Mouse (Mus musculus) Muller cell, postnatal 12 days (primary cell): ENCODE measurements around the gene Atxn7l3.
A peak's percentile ranks its signal among the peaks of the same experiment; 100 is the strongest.
"Not testable (repeated sequence)": the region's sequence is repeated elsewhere in the genome, so short reads cannot be mapped to it uniquely, and the experiment has no call there.

Experiments used
- DNase-seq: peaks from one replicate; pipeline ENCODE4 v3.0.0-alpha.2; 2015; ENCODE audit errors: inconsistent ontology term

Gene Atxn7l3

DNA sequence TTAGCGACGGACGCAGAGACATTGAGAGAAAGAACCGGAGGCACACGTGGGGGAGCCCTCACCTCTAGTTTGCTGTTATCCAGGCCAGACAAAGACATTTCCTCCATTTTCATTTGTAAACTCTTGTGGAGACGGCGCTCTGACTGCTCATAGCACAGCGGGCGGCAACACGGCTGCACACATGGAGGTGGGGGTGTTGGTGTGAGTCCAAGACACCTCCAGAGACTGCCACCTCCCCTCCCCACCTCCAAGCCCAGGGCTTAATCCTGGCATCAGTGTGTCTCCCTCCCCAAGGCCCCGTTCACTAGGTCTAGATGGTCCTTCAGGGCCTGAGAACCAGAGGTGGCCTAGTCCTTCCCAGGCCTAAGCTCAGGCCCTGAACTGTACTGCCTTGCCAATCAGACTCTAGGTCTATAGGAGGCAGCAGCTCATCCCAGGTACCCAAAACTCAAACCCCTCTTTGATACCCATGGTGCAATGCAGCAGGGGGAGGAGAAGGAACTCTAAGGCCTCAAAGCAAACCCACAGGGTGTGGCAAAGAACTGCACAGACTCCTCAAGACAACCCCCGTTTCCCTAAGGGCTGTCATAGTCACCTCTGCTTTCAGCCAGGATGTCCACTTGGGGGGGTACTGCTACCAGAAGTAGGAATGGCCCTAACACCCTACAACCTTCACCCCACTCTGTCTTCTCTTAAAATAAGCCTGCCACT lies 1.4 kb downstream of the Atxn7l3 start:
- DNase-seq = peak; percentile 28

DNA sequence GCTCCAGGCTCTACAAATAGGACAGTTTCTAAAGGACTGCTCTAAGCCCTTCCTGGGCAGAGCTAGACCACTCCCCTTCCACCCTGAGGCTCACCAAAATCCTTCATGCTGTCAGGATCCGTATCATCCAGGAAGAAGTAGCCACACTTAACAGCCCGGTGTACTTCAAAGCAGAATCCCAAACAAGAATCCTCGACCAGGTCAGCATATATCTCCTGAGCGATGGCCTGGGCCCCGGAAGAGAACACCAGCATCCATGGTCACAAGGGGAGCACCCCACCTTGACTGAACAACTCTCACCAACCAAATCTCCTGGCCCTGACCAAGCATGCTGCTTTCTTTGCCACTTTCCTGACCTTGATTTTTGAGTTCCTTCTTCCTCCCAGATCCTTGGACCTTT lies 2.0 kb downstream of the Atxn7l3 start:
- DNase-seq = no peak

DNA sequence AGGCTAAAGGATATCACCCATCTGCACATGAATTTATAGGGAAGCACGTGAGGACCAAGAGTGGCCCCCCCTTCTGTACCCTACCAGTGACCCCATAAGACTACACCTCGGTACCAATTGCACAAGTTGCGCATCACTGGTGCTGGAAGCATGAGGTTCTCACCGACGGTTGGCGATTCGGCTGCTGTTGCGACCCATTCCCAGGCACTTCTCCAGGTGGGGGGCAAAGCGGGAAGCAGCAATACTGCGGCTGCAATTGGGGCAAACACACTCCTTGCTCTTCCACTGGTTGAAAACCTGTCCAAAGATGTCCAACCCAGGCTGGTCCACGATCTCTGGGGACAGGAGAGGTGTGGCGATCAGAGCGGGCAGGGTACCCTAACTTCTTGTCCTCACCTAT lies 2.5 kb downstream of the Atxn7l3 start:
- no peak for DNase-seq

- no peak for DNase-seq
These were observed 5.3 kb downstream of the Atxn7l3 start for GRCm38 (mm10) chr11:102291051-102291535.

DNA sequence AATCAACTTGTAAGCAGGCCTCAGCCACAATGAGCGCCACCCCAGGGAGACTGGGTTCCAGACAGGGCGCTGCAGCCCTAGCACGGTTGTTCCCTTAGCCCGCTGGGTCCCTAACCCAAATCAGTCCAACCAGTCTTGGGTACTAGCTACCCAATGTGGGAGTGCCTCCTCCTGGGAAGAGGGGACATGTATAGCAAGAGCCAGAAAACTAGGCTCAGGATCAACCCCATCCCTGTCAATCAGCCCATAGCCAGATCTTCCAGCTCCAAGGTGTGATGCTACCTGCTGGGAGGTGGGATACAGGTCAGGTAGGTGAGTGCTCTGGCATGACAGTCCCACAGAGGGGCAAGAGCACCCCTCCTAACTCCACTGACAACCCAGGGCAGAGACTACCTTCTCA lies 6.3 kb downstream of the Atxn7l3 start:
- no peak for DNase-seq

GRCm38 (mm10) chr11:102289511-102290100 lies 6.8 kb downstream of the Atxn7l3 start:
- DNase-seq = no peak

DNA sequence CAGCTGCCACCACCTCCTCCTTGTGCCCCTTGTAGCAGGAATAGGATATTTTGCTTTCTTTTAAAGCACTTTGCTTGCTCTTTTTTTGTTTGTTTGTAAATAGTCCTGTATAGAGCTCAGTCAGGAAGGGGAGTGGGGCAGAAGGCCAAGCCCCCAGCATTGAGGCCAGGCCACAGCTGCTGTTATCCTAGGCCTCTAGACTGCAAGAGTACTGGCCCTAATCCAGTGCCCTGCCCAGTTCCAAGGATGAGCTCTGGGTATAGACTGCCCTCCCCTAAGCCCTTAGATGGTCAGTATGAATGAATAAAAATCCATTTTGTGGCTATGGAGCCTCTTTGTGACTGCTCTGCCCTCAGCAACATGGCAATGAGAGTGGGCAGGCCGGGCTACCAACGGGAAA lies 7.5 kb downstream of the Atxn7l3 start:
- no peak for DNase-seq

DNA sequence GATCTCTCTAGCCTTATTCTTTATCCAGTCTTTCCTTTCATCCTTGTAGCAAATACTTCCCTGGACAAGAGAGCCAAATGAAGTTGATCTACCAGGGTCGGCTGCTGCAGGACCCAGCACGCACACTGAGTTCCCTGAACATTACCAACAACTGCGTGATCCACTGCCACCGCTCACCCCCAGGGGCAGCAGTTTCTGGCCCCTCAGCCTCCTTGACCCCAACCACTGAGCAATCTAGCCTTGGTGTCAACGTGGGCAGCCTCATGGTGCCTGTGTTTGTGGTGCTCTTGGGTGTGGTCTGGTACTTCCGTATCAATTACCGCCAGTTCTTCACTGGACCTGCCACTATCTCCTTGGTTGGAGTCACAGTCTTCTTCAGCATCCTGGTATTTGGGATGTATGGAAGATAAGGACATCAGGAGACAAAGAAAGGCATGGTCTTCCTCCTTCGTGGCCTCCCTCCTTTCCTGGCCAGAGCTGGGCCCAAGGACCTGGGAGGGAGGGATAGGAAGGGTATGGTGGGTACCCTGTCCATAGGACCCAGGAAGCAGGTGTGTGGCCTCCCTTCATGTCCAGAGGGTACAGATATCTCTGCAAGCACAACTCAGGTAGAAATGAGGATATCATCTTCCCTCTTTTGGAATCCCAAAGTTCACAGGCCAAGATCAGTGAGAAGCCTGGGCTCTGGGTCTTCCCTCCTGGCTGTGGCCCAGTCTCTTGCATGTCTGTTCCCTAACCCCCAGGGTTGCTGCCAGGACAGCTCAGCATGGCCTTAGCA lies 8.2 kb downstream of the Atxn7l3 start:
- DNase-seq = no peak

- no peak for DNase-seq
These were observed 8.9 kb downstream of the Atxn7l3 start for GRCm38 (mm10) chr11:102287485-102287884.

DNA sequence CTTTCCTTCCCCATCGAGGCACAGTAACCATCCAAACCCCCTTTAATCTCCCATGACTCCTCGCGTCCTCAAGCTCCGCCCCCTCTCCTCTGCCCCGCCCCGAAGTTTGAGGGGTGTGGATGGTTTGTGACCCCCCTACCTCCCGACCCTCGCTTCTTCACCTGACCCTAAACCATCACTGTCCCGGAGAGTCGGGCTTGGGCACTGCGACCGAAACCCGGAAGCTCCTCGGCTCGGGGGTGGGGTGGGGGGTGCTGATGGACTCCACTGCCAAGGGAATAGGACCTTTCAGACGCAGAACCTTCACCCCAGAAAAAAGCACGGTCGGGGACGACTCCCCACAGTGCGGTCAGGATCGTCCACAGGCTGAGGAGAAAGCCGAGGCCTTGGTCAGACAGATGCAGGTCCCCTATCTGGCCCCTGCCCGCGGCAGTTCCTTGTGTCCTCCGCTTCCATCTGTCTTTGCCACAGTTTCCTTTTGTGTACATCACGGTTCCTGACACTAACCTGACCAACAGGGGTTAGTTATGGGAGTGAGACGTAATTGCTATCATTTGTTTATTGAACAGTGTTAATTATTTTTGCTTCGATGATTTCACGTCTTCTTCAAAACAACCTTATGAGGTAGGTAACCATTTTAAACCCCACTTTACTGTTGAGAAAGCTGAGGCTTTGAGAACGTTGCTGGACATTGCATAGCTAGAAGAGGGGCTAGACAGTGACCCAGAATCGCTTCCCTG lies 11.2 kb downstream of the Atxn7l3 start:
- no peak for DNase-seq

DNA sequence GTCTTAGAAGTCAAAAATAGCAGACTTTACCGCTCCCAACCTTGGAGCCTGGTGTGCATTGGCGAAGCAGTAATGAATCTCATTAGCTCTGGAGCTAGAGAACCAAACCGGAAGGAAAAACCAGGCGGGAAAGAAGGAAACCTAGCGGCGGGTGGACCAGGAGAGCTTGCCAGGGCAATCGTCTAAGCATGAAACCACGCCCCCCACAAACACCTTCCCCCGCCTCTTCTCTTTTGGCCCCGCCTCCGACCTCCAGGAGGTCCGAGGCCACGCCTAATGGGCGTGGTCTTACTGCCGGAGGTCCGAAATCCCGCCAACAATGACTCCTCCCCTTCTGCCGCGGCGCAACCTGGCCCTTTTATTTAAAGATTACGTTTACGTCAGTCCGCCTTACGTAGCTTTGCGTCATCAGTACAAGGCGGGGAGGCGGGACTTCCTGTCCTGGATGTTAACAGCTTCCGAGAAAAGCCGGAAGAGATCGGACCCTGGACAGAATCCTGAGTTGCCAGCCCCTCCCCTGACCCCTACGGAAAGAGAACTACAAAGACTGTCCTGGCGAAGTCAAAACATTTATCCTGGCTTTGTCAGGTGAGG lies 11.8 kb downstream of the Atxn7l3 start, which contains the start of gene Tmub2:
Gene Tmub2, plus strand, starts transcription at position 431 of the 594 bp plus-strand sequence.
- peak; percentile 98 for DNase-seq

DNA sequence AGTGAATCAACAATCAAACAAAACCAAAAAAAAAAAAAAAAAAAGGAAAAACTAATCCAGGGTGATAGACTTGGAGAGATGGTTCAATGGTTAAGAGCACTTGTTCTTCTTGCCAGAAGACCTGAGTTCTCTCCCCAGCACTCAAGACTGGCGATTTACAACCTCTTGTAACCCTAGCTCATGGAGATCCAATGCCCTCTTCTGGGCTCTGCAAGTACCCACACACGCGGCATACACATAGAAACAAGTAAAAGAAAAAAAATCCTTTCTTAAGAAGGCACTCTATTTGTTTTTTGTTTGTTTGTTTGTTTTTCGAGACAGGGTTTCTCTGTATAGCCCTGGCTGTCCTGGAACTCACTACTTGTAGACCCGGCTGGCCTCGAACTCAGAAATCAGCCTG lies 12.5 kb downstream of the Atxn7l3 start:
- no peak for DNase-seq

DNA sequence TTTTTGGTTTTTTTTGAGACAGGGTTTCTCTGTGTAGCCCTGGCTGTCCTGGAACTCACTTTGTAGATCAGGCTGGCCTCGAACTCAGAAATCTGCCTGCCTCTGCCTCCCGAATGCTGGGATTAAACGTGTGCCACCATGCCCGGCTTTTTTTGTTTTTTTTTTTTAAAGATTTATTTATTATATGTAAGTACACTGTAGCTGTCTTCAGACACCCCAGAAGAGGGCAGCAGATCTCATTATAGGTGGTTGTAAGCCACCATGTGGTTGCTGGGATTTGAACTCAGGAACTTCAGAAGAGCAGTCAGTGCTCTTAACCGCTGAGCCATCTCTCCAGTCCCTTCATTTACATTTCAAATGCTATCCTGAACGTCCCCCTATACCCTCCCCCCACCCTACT lies 16.2 kb downstream of the Atxn7l3 start:
- DNase-seq = not testable (repeated sequence)

DNA sequence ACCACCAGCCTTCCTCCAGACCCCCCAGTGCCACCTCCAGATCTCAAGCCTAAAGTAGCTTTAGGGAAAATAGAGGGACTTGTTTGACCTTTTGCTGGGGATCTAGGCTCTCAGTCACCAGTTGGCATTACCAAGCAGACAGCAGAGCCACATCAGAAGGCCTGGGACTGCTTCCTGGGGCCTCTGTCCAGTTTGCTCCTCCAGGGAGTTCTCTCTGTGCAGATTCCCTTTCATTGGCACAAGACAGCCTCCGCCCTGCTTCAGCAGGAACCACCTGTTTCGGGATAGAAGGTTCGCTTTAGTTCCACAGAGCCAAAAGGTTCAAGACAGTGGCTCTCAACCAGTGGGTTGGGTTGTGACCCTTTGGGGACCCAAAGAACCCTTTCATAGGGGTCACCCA lies 16.8 kb downstream of the Atxn7l3 start:
- DNase-seq = no peak

- DNase-seq = no peak
These were observed 18.7 kb downstream of the Atxn7l3 start for GRCm38 (mm10) chr11:102277754-102278153.

GRCm38 (mm10) chr11:102276411-102276915 lies 20.0 kb downstream of the Atxn7l3 start:
- peak; percentile 51 for DNase-seq

- DNase-seq = no peak
These were observed 27.7 kb downstream of the Atxn7l3 start, which contains the start of gene Asb16 for GRCm38 (mm10) chr11:102268520-102269244. TSS of gene Asb16 (plus strand) at chr11:102268743.

DNA sequence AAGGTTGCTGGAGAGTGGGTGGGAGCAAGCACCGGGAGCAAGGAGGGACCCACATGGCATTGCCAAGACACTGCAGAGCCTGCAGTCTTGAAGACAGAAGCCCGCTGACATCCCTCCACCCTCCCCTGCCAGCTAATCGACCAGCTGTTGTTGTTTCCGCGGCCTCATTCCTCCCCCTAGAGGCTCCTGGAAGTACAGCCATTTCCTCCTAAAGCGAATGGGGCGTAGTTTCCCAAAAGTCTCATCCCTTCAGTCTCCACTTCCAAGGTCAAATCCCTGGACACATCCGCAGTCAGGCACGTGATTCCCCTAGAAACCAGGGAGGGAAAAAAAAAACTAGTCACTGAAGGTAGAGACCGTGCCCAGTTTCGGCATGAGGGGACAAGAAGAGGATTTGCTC lies 29.0 kb downstream of the Atxn7l3 start:
- DNase-seq = peak; percentile 64

GRCm38 (mm10) chr11:102266631-102267355 lies 29.6 kb downstream of the Atxn7l3 start:
- peak; percentile 38 for DNase-seq

DNA sequence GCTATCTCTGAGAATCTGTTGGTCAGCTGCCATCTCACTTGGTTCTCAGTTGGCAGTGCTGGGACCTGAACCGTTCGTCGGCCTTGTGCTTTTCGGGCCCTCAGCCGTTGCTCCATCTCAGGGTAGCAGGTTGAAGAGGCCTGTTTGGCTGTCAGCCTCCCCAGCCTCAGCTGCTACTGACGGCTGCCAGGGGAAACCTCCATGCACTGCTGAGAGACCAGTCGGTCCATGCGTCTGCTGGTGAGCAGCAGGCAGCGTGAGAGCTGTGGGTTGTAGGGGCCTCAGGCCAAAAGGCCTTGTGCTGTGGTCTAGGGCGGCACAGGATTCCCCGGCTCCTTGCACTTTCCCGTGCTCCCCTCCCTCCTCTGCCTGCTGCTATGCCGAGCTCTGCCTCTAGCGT lies 30.6 kb downstream of the Atxn7l3 start:
- no peak for DNase-seq
